Mouse (Mus musculus) neural tube, embryonic 11.5 days (tissue): ENCODE data around the gene Atf6b. TPM values are rescaled to one million over a fixed set of nuclear protein-coding genes. Genes with fewer than 3 reads are reported as not detected.

Experiments used
- ATAC-seq: fragments of 200-750 bp; cut with Nextera tagmentation; 2 replicates; pipeline ENCODE4 v1.8.0; 2017; ENCODE audit warnings: moderate number of reproducible peaks, mild to moderate bottlenecking, moderate TSS enrichment, moderate library complexity; ENCODE audit not compliant: insufficient read depth, low FRiP score, low TSS enrichment
- DNase-seq: peaks from one replicate; pipeline ENCODE4 v3.0.0-alpha.2; 2015; ENCODE audit warnings: low spot score
- H3K27ac ChIP-seq: fragments of 300-500 bp; sonication (generic); 2 replicates; pipeline ENCODE4 v1.5.1; 2014; ENCODE audit warnings: low read depth, mild to moderate bottlenecking, low read length
- H3K27me3 ChIP-seq: fragments of 300-500 bp; sonication (generic); 2 replicates; pipeline ENCODE4 v1.6.1; 2014; ENCODE audit warnings: mild to moderate bottlenecking, low read length, mixed read lengths; ENCODE audit not compliant: control insufficient read depth, insufficient read depth
- H3K36me3 ChIP-seq: fragments of 300-500 bp; sonication (generic); 2 replicates; pipeline ENCODE4 v1.6.1; 2014; ENCODE audit warnings: mild to moderate bottlenecking, low read length, moderate library complexity, mixed read lengths; ENCODE audit not compliant: control insufficient read depth, insufficient read depth
- H3K4me1 ChIP-seq: fragments of 300-500 bp; sonication (generic); 2 replicates; pipeline ENCODE4 v1.6.1; 2014; ENCODE audit warnings: low read length, mixed read lengths; ENCODE audit not compliant: control insufficient read depth, insufficient read depth
- H3K4me2 ChIP-seq: fragments of 300-500 bp; sonication (generic); 2 replicates; pipeline ENCODE4 v1.6.1; 2014; ENCODE audit warnings: low read depth, mild to moderate bottlenecking, moderate library complexity
- H3K4me3 ChIP-seq: fragments of 300-500 bp; sonication (generic); 2 replicates; pipeline ENCODE4 v1.5.1; 2014; ENCODE audit warnings: low read depth, low read length
- H3K9ac ChIP-seq: fragments of 300-500 bp; sonication (generic); 2 replicates; pipeline ENCODE4 v1.6.1; 2014; ENCODE audit warnings: mild to moderate bottlenecking, low read length
- H3K9me3 ChIP-seq: fragments of 300-500 bp; sonication (generic); 2 replicates; pipeline ENCODE4 v1.6.1; 2016; ENCODE audit warnings: low read length; ENCODE audit not compliant: control insufficient read depth
- WGBS: fragments of 180-500 bp; shearing (Covaris S2); extraction: QIAGEN DNeasy Blood & Tissue Kit; methylation state at CpG from one replicate; pipeline ENCODE4 v1.1.7; 2014; 5-methylcytosine and 5-hydroxymethylcytosine counted together
- polyA plus RNA-seq: library from polyadenylated mRNA; unstranded; fragments of >200 nt; fragmentation: Nextera tagmentation; extraction: Ambion mirVana; gene quantifications from 2 replicates; pipeline ENCODE4 v1.2.1, GENCODE M21; 2014

Atf6b gene
- polyA plus RNA-seq, result 78.3 and 88.4 TPM in 2 replicates

DNA sequence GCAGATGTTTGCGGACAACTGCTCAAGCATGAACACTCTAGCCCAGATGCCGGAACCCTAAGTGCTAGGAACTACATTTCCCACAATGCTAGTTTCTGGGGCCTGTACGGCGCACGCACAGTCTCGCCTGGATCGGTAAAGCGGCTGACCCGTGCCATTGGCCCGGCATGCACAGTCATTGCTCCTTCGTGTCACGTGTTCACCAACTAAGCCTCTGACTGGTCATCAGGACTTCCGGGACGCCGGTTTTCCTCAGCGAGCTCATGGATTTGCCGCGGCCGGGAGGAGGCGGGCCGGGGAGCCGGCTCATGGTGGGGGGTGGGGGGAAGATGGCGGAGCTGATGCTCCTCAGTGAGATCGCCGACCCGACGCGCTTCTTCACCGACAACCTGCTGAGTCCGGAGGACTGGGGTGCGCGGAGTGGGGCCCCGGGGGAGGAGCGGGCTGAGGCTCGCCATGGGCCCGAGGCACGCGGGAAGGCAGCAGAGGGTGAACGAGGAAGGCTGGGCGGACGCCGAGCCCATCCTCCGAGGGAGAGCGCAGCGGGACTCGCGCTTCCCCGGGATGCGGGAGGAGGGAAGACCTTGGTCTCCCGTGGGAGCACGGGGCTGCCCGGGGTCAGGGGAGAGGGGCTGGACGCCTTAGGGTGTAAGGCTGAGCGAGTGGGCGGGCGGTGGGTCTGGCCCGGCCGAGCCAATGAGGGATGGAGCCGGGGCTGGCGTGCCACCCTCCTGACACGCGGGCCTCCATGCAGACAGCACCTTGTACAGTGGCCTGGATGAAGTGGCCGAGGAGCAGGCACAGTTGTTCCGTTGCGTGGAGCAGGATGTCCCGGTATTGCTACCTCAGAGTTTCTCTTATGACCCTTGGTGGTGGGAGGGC lies at the start of gene Atf6b:
Gene Atf6b, plus strand, starts transcription at position 241 of the 882 bp plus-strand sequence.
- no peaks in the 10 kb centered on the region for H3K9me3 ChIP-seq
- H3K27ac ChIP-seq, result peak within 1 kb of the TSS; percentile 20; the same call in 1 of the 2 replicates
- H3K4me1 ChIP-seq, result peaks cover 17% of the 10 kb centered on the region
- peak within 1 kb of the TSS; percentile 70 for H3K4me2 ChIP-seq
- H3K4me3 ChIP-seq, result peak within 1 kb of the TSS; percentile 94
- peak within 1 kb of the TSS; percentile 91 for H3K9ac ChIP-seq
- no peaks in the 10 kb centered on the region for H3K27me3 ChIP-seq
- DNase-seq (peak; percentile 94), ATAC-seq (peak; percentile 97)
- WGBS, result 1% methylated on average over 65 of the region's 66 CpGs
- H3K36me3 ChIP-seq, result peaks cover 10% of the 10 kb centered on the region

DNA sequence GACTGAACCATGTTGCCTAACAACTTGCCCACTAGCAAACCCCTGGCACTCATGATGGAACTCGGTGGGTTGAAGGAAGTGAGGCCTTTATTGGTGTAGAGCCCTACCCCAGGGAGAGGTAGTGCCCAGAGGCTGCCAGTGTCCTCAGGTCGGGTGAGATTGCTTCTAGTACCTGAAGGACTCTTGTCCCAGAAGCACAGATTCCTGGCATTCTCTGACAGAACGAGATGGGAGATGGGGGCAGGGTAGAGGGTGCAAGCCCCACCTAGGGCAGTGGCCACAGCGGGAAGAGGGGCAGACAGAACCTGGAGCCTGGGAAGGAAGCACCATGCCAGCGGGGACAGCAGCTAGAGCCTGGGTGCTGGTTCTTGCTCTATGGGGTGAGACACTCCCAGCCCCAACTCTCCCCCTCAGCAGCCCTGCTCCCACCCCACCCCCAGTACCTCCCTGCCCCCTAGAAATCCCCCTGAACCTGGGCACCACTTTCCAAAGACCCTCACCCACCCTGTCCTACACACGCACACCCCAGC lies 49.3 kb upstream of the Atf6b start, which contains the start of gene Ager:
Gene Ager, plus strand, starts transcription at position 297 of the 530 bp plus-strand sequence.
- ATAC-seq, result no peak
- peaks cover 9% of the 10 kb centered on the region; the same call in 1 of the 2 replicates for H3K36me3 ChIP-seq
- H3K27ac ChIP-seq, result no peak within 1 kb of the TSS
- H3K9me3 ChIP-seq, result no peaks in the 10 kb centered on the region
- H3K27me3 ChIP-seq, result no peaks in the 10 kb centered on the region
- H3K4me2 ChIP-seq, result no peak within 1 kb of the TSS
- no peak within 1 kb of the TSS; the same call in 1 of the 2 replicates for H3K4me3 ChIP-seq
- DNase-seq, result no peak
- peaks cover 17% of the 10 kb centered on the region for H3K4me1 ChIP-seq
- 19% methylated on average over 6 of the region's 6 CpGs for WGBS
- no peak within 1 kb of the TSS for H3K9ac ChIP-seq

DNA sequence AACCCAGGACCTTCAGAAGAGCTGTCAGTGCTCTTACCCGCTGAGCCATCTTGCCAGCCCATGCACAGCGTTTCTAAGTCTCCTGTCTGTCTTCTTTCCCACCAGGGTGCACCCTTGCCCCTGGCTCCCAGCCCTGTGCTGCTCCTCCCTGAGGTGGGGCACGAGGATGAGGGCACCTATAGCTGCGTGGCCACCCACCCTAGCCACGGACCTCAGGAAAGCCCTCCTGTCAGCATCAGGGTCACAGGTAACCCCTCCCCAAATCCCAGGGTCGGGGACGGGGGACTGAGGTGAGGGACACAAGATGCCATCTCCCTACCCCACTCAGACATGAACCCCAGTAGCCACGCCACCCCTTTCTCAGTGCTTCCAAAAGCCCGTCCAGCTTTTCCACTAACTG lies 47.1 kb upstream of the Atf6b start:
- H3K4me1 ChIP-seq, result peaks cover 15% of the 10 kb centered on the region
- H3K36me3 ChIP-seq, result peaks cover 7% of the 10 kb centered on the region; the same call in 1 of the 2 replicates
- DNase-seq (no peak), ATAC-seq (no peak)
- WGBS, result 79% methylated on average over 9 of the region's 9 CpGs
- H3K4me2 ChIP-seq, result no peak overlapping the region
- no peak overlapping the region for H3K4me3 ChIP-seq
- no peaks in the 10 kb centered on the region for H3K9me3 ChIP-seq
- H3K27ac ChIP-seq, result no peak overlapping the region
- H3K27me3 ChIP-seq, result no peaks in the 10 kb centered on the region
- no peak overlapping the region for H3K9ac ChIP-seq

DNA sequence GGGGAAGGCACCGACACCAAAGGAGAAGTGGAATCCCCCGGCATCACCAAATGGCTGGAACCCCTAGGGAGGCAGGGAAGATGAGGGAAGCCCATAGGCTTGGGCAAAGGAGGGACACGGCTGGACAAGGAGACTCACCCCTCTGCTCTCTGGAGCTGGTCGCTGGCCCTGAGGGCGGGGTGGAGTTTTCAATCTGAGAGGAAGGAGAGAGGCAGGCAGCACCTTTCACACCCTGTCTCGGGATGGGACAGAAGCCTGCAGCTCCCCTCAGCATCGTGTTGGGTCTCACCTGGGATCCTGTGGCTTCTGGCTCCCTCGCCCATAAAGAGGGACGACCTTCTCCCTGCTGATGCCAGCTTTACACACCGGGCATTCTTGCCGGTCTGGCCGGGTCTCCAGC lies 45.1 kb upstream of the Atf6b start:
- Histone ChIP-seq H3K27ac (no peak overlapping the region), H3K4me3 (0 out of 2 replicates have a peak overlapping the region, but pooled peaks have one; percentile 68), H3K36me3 (peaks cover 4% of the 10 kb centered on the region; the same call in 1 of the 2 replicates), H3K9me3 (no peaks in the 10 kb centered on the region), H3K27me3 (no peaks in the 10 kb centered on the region), H3K9ac (no peak overlapping the region), H3K4me1 (peaks cover 22% of the 10 kb centered on the region), H3K4me2 (peak overlapping the region; percentile 93)
- no peak for DNase-seq
- 91% methylated on average over 12 of the region's 12 CpGs for WGBS
- ATAC-seq, result no peak

DNA sequence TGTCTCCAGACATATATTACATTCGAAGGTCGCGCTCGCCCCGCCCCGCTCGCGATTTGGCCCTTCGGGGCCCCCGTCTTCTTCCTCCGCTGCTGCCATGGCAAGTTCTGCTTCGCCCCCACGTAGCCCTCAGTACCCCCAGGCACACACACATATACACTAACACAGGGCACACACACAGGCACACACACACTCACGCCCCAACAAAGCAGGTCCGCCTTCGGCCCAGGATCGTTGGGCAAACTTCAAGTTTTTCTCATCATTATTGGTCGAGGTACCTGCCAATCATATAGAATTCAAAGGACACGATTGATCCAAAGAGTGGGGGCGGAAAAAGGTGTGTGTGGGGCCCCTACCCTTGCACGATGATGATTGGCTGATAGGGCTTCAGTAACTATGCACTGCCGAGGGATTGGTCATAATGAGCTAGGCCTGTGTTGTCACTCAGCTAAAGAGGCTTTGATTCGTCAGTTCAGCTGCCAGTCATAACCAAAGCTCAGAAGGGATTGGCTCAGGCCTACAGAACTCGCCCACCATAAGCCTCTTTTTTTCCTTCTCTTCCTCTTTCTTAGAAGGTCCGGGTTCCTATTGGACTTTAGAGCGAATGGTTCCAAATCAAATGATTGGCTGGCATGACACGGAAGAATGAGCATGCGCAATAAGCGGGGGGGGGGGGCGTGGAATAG lies 43.4 kb upstream of the Atf6b start, which contains the start of gene Rnf5:
Gene Rnf5, minus strand, starts transcription at position 316 of the 686 bp plus-strand sequence.
- no peaks in the 10 kb centered on the region for H3K27me3 ChIP-seq
- H3K27ac ChIP-seq, result peak within 1 kb of the TSS; percentile 91
- H3K4me2 ChIP-seq, result peak within 1 kb of the TSS; percentile 98
- peak within 1 kb of the TSS; percentile 86 for H3K4me3 ChIP-seq
- peaks cover 23% of the 10 kb centered on the region for H3K4me1 ChIP-seq
- H3K9me3 ChIP-seq, result no peaks in the 10 kb centered on the region
- peaks cover 4% of the 10 kb centered on the region; the same call in 1 of the 2 replicates for H3K36me3 ChIP-seq
- under 1% methylated on average over 30 of the region's 30 CpGs for WGBS
- peak; percentile 97 for DNase-seq
- peak; percentile 96 for ATAC-seq
- H3K9ac ChIP-seq, result peak within 1 kb of the TSS; percentile 63

DNA sequence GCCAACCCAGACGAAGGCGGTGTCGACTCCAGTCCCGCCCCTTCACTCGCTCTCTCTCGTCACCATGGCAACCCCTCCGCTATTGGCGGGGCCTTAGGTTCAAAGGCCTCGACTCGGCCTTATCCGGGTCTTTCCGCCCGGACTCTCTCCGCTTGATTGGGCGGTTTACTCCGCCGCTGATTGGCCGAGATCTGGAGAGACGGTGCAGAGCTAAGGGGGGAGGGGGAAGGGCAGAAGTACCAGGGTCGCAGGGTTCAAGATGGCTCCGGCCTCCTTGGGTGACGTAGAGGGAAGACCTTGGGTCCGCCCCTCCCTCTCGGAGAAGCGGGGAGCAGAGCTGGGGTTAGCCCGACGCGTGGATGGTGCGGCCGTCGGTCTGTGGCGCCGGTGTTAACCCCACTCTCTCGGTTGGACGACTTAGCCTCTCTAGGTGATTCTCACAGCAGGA lies 42.9 kb upstream of the Atf6b start, which contains the start of gene Agpat1:
Gene Agpat1, plus strand, starts transcription at position 202 of the 448 bp plus-strand sequence.
- Histone ChIP-seq H3K9me3 (no peaks in the 10 kb centered on the region), H3K36me3 (peaks cover 4% of the 10 kb centered on the region; the same call in 1 of the 2 replicates), H3K4me3 (peak within 1 kb of the TSS; percentile 86), H3K9ac (peak within 1 kb of the TSS; percentile 63), H3K27ac (peak within 1 kb of the TSS; percentile 91), H3K27me3 (no peaks in the 10 kb centered on the region), H3K4me2 (peak within 1 kb of the TSS; percentile 98), H3K4me1 (peaks cover 23% of the 10 kb centered on the region)
- peak; percentile 84 for ATAC-seq
- under 1% methylated on average over 34 of the region's 35 CpGs for WGBS
- DNase-seq, result peak; percentile 99

DNA sequence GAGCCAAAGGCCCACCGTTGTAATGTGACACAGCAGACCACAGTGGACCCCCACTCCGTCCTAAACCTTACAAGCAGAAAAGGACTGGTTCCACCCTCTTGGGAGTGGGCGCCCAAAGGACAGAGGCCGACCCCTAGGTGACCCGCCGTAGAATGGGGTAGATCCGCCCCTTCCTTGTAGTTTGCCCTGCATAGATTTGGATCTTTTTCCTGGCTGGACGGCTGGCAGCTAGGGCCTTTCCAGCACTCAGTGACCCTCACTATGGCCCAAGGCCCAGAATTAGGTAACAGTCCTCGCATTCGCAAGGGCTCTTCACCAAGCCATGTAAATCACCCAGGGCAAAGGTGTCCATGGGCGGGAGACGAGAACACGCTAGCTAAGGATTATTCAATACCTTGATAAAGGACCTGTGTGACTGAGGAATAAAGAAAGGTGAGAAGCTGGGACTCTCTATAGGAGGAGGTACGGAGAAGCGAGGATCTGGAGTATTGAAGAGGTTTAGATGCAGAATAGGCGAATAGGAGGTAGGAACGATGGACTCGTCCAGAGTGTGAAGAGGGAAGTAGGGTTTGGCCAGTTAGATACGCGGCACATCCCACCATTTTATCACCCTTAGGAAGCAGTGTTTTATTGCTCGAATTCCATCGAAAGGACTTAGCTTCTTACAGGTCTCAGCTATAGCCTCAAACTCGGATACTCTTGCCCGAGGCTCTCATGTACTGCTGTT lies 42.3 kb upstream of the Atf6b start:
- WGBS, result 10% methylated on average over 24 of the region's 24 CpGs
- Histone ChIP-seq H3K27me3 (no peaks in the 10 kb centered on the region), H3K9me3 (no peaks in the 10 kb centered on the region), H3K27ac (peak overlapping the region; percentile 91), H3K4me1 (peaks cover 23% of the 10 kb centered on the region), H3K9ac (peak overlapping the region; percentile 63), H3K36me3 (peaks cover 4% of the 10 kb centered on the region; the same call in 1 of the 2 replicates), H3K4me3 (peak overlapping the region; percentile 86), H3K4me2 (peak overlapping the region; percentile 98)
- DNase-seq (no peak), ATAC-seq (no peak; the same call in 1 of the 2 replicates)
